Mouse (Mus musculus) embryonic facial prominence, embryonic 15.5 days (tissue): ENCODE measurements around the gene Eef1a1. TPM values are rescaled to one million over a fixed set of nuclear protein-coding genes. Genes with fewer than 3 reads are reported as not detected.

ENCODE experiments used
- ATAC-seq: fragments of 200-750 bp; cut with Nextera tagmentation; 2 replicates; pipeline ENCODE4 v1.8.0; 2017; ENCODE audit warnings: low read depth, moderate TSS enrichment; ENCODE audit not compliant: insufficient number of reproducible peaks, low FRiP score, low TSS enrichment
- H3K27ac ChIP-seq: fragments of 300-500 bp; sonication (generic); replicated peaks from 2 replicates; pipeline ENCODE4 v1.5.1; 2015; ENCODE audit warnings: mild to moderate bottlenecking, inconsistent platforms
- H3K27me3 ChIP-seq: fragments of 300-500 bp; sonication (generic); 2 replicates; pipeline ENCODE4 v1.6.1; 2015; ENCODE audit warnings: inconsistent platforms
- H3K36me3 ChIP-seq: fragments of 300-500 bp; sonication (generic); 2 replicates; pipeline ENCODE4 v1.6.1; 2015; ENCODE audit warnings: mild to moderate bottlenecking, inconsistent platforms
- H3K4me1 ChIP-seq: fragments of 300-500 bp; sonication (generic); 2 replicates; pipeline ENCODE4 v1.6.1; 2015; ENCODE audit warnings: inconsistent platforms
- H3K4me2 ChIP-seq: fragments of 300-500 bp; sonication (generic); replicated peaks from 2 replicates; pipeline ENCODE4 v1.6.1; 2015; ENCODE audit warnings: mild to moderate bottlenecking, inconsistent platforms
- H3K4me3 ChIP-seq: fragments of 300-500 bp; sonication (generic); replicated peaks from 2 replicates; pipeline ENCODE4 v1.5.1; 2015; ENCODE audit warnings: mild to moderate bottlenecking, inconsistent platforms
- H3K9ac ChIP-seq: fragments of 300-500 bp; sonication (generic); 2 replicates; pipeline ENCODE4 v1.6.1; 2015; ENCODE audit warnings: inconsistent platforms
- H3K9me3 ChIP-seq: fragments of 300-500 bp; sonication (generic); replicated peaks from 2 replicates; pipeline ENCODE4 v1.6.1; 2016; ENCODE audit warnings: inconsistent platforms
- WGBS: fragments of 180-500 bp; shearing (Covaris S2); methylation state at CpG from one replicate; pipeline ENCODE4 v1.1.7; 2015; 5-methylcytosine and 5-hydroxymethylcytosine counted together
- polyA plus RNA-seq: library from polyadenylated mRNA; unstranded; fragments of >200 nt; fragmentation: Nextera tagmentation; extraction: Ambion mirVana; gene quantifications from 2 replicates; pipeline ENCODE4 v1.2.1, GENCODE M21; 2015

Gene Eef1a1
- polyA plus RNA-seq, 1 experiment from 2014 or later, result 5,028 TPM

- Histone ChIP-seq H3K9ac (no peak overlapping the region), H3K9me3 (no peaks in the 10 kb centered on the region), H3K27me3 (no peaks in the 10 kb centered on the region), H3K36me3 (peaks cover 57% of the 10 kb centered on the region), H3K4me3 (no peak overlapping the region), H3K4me1 (peaks cover 4% of the 10 kb centered on the region; the same call in 1 of the 2 replicates), H3K27ac (0 out of 2 replicates have a peak overlapping the region, but pooled peaks have one; percentile 8), H3K4me2 (no peak overlapping the region)
- 83% methylated on average over 2 of the region's 2 CpGs for WGBS
- ATAC-seq, result no peak
Measured at GRCm38 (mm10) chr9:78475383-78475780, 13.6 kb downstream of the Eef1a1 start.

- no peaks in the 10 kb centered on the region for H3K27me3 ChIP-seq
- no peaks in the 10 kb centered on the region for H3K9me3 ChIP-seq
- no peak for ATAC-seq
- peaks cover 4% of the 10 kb centered on the region; the same call in 1 of the 2 replicates for H3K4me1 ChIP-seq
- peaks cover 54% of the 10 kb centered on the region for H3K36me3 ChIP-seq
- H3K4me2 ChIP-seq, result no peak overlapping the region
- 0 out of 2 replicates have a peak overlapping the region, but pooled peaks have one; percentile 8 for H3K27ac ChIP-seq
- no peak overlapping the region for H3K4me3 ChIP-seq
- 78% methylated on average over 5 of the region's 5 CpGs for WGBS
- H3K9ac ChIP-seq, result no peak overlapping the region
Measured at GRCm38 (mm10) chr9:78474771-78475382, 14.1 kb downstream of the Eef1a1 start.

- Histone ChIP-seq H3K4me3 (no peak overlapping the region), H3K4me1 (peaks cover under 1% of the 10 kb centered on the region; the same call in 1 of the 2 replicates), H3K9ac (no peak overlapping the region), H3K9me3 (no peaks in the 10 kb centered on the region), H3K4me2 (no peak overlapping the region), H3K27ac (no peak overlapping the region), H3K36me3 (peaks cover 51% of the 10 kb centered on the region), H3K27me3 (no peaks in the 10 kb centered on the region)
- WGBS, result 59% methylated on average over 2 of the region's 2 CpGs
- ATAC-seq, result no peak
Measured at GRCm38 (mm10) chr9:78474270-78474669, 14.7 kb downstream of the Eef1a1 start.

GRCm38 (mm10) chr9:78473588-78473987, 15.4 kb downstream of the Eef1a1 start:
- 79% methylated on average over 8 of the region's 8 CpGs for WGBS
- H3K9me3 ChIP-seq, result no peaks in the 10 kb centered on the region

GRCm38 (mm10) chr9:78465725-78466124, 23.2 kb downstream of the Eef1a1 start:
- H3K9ac ChIP-seq, result no peak overlapping the region
- no peak overlapping the region for H3K4me2 ChIP-seq
- H3K27ac ChIP-seq, result no peak overlapping the region
- no peaks in the 10 kb centered on the region for H3K9me3 ChIP-seq
- no peak overlapping the region for H3K4me3 ChIP-seq
- ATAC-seq, result no peak
- 96% methylated on average over 3 of the region's 3 CpGs for WGBS
- no peaks in the 10 kb centered on the region for H3K27me3 ChIP-seq
- peaks cover 70% of the 10 kb centered on the region for H3K36me3 ChIP-seq
- no peaks in the 10 kb centered on the region for H3K4me1 ChIP-seq

More at GRCm38 (mm10) chr9:78473588-78473987, 15.4 kb downstream of the Eef1a1 start:
- H3K36me3 ChIP-seq, result peaks cover 52% of the 10 kb centered on the region
- no peak overlapping the region for H3K4me3 ChIP-seq
- no peaks in the 10 kb centered on the region for H3K4me1 ChIP-seq
- no peak overlapping the region for H3K9ac ChIP-seq
- H3K27ac ChIP-seq, result no peak overlapping the region
- H3K27me3 ChIP-seq, result no peaks in the 10 kb centered on the region
- H3K4me2 ChIP-seq, result no peak overlapping the region
- ATAC-seq, result no peak

- H3K9me3 ChIP-seq, result no peaks in the 10 kb centered on the region
- peaks cover 77% of the 10 kb centered on the region for H3K36me3 ChIP-seq
- 91% methylated on average over 4 of the region's 4 CpGs for WGBS
- ATAC-seq, result no peak
- no peak overlapping the region for H3K4me3 ChIP-seq
- no peaks in the 10 kb centered on the region for H3K4me1 ChIP-seq
- no peak overlapping the region for H3K4me2 ChIP-seq
- H3K27me3 ChIP-seq, result no peaks in the 10 kb centered on the region
- no peak overlapping the region for H3K9ac ChIP-seq
- H3K27ac ChIP-seq, result no peak overlapping the region
Measured at GRCm38 (mm10) chr9:78463337-78463736, 25.6 kb downstream of the Eef1a1 start.

GRCm38 (mm10) chr9:78457026-78457425, 31.9 kb downstream of the Eef1a1 start:
- H3K36me3 ChIP-seq, result peaks cover 69% of the 10 kb centered on the region
- H3K27me3 ChIP-seq, result no peaks in the 10 kb centered on the region

GRCm38 (mm10) chr9:78451382-78451781, 37.6 kb downstream of the Eef1a1 start:
- ATAC-seq, result no peak
- 90% methylated on average over 4 of the region's 4 CpGs for WGBS

More at GRCm38 (mm10) chr9:78457026-78457425, 31.9 kb downstream of the Eef1a1 start:
- no peak overlapping the region for H3K27ac ChIP-seq
- no peak overlapping the region for H3K4me2 ChIP-seq
- ATAC-seq, result no peak
- no peak overlapping the region for H3K9ac ChIP-seq
- no peaks in the 10 kb centered on the region for H3K9me3 ChIP-seq
- H3K4me3 ChIP-seq, result no peak overlapping the region
- WGBS, result 88% methylated on average over 8 of the region's 8 CpGs
- no peaks in the 10 kb centered on the region for H3K4me1 ChIP-seq

GRCm38 (mm10) chr9:78450404-78450803, 38.5 kb downstream of the Eef1a1 start:
- Histone ChIP-seq H3K27ac (no peak overlapping the region), H3K9me3 (no peaks in the 10 kb centered on the region), H3K4me2 (no peak overlapping the region), H3K36me3 (peaks cover 28% of the 10 kb centered on the region), H3K27me3 (0 out of 2 replicates have a peak, but pooled peaks cover 8% of the 10 kb centered on the region), H3K4me3 (no peak overlapping the region), H3K4me1 (peaks cover 12% of the 10 kb centered on the region; the same call in 1 of the 2 replicates), H3K9ac (no peak overlapping the region)
- 73% methylated on average over 5 of the region's 5 CpGs for WGBS
- no peak for ATAC-seq

More at GRCm38 (mm10) chr9:78451382-78451781, 37.6 kb downstream of the Eef1a1 start:
- Histone ChIP-seq H3K9me3 (no peaks in the 10 kb centered on the region), H3K4me2 (no peak overlapping the region), H3K27ac (no peak overlapping the region), H3K4me3 (no peak overlapping the region), H3K9ac (no peak overlapping the region), H3K36me3 (peaks cover 32% of the 10 kb centered on the region), H3K4me1 (peaks cover 12% of the 10 kb centered on the region; the same call in 1 of the 2 replicates), H3K27me3 (no peaks in the 10 kb centered on the region)

GRCm38 (mm10) chr9:78447973-78448873, 40.7 kb downstream of the Eef1a1 start, which contains the start of the genes Mto1 and Gm17324:
Gene Mto1, plus strand, starts transcription at chr9:78448208.
Gene Gm17324, minus strand, starts transcription at chr9:78448786.
- Histone ChIP-seq H3K9me3 (no peaks in the 10 kb centered on the region), H3K4me1 (peaks cover 12% of the 10 kb centered on the region; the same call in 1 of the 2 replicates), H3K9ac (peak within 1 kb of the TSS; percentile 83), H3K27ac (peak within 1 kb of the TSS; percentile 93), H3K4me2 (peak within 1 kb of the TSS; percentile 53), H3K27me3 (peaks cover 25% of the 10 kb centered on the region), H3K36me3 (peaks cover 15% of the 10 kb centered on the region), H3K4me3 (peak within 1 kb of the TSS; percentile 79)
- peak; percentile 92 for ATAC-seq
- WGBS, result under 1% methylated on average over 96 of the region's 96 CpGs

- H3K9ac ChIP-seq, result peak overlapping the region; percentile 83
- peak overlapping the region; percentile 79 for H3K4me3 ChIP-seq
- ATAC-seq, result peak; percentile 22; the same call in 1 of the 2 replicates
- H3K27me3 ChIP-seq, result peaks cover 31% of the 10 kb centered on the region
- H3K27ac ChIP-seq, result 0 out of 2 replicates have a peak overlapping the region, but pooled peaks have one; percentile 93
- H3K4me1 ChIP-seq, result peaks cover 18% of the 10 kb centered on the region
- peak overlapping the region; percentile 53 for H3K4me2 ChIP-seq
- 33% methylated on average over 9 of the region's 9 CpGs for WGBS
- peaks cover 8% of the 10 kb centered on the region for H3K36me3 ChIP-seq
- no peaks in the 10 kb centered on the region for H3K9me3 ChIP-seq
Measured at GRCm38 (mm10) chr9:78447606-78447972, 41.4 kb downstream of the Eef1a1 start.
